Mouse (Mus musculus): Measurements from ENCODE around the gene Rbks. TPM values are rescaled to one million over a fixed set of nuclear protein-coding genes. Genes with fewer than 3 reads are reported as not detected.

Gene Rbks
- polyA plus RNA-seq, 1 experiment from 2014 or later = 2.7 TPM

- WGBS = 94% methylated on average over 2 of the region's 2 CpGs
- no peak for ATAC-seq
Observed at GRCm38 (mm10) chr5:31650518-31651288, 46.7 kb downstream of the Rbks start.

DNA sequence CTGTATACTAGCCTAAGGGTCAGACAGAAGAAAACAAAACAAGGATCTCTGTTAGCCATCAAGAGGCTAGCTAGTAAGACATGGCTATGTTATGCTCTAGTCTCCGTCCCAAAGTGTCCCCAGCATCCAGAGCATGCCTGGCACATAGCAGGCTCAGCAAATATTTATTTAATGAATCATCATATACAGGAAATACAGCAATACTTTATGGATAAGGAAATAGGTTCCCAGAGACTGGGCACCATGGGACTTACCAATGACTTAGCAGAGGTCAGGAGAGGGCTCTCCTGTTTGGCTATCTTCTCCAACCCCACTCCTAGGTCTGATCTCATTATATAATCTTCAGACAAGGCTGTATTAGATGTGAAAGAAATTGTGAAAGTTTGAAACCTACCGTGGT, 50.1 kb downstream of the Rbks start:
- 95% methylated on average over 2 of the region's 2 CpGs for WGBS
- ATAC-seq = no peak
- H3K9ac ChIP-seq (replicated peaks; ENCODE audit: low read depth, low read length) = no peak overlapping the region
- H3K4me3 ChIP-seq (replicated peaks; ENCODE audit: low read length) = no peak overlapping the region
- H3K27me3 ChIP-seq (replicated peaks; ENCODE audit: control insufficient read depth, insufficient read depth, low read length) = no peaks in the 10 kb centered on the region
- H3K4me2 ChIP-seq (ENCODE audit: low read length) = no peak overlapping the region
- H3K27ac ChIP-seq (ENCODE audit: low read length) = no peak overlapping the region
- H3K36me3 ChIP-seq (ENCODE audit: control insufficient read depth, insufficient read depth) = no peaks in the 10 kb centered on the region
- H3K9me3 ChIP-seq (ENCODE audit: control insufficient read depth, low read length) = no peaks in the 10 kb centered on the region
- H3K4me1 ChIP-seq (replicated peaks; ENCODE audit: control insufficient read depth, insufficient read depth, low read length) = no peaks in the 10 kb centered on the region

More at GRCm38 (mm10) chr5:31650518-31651288, 46.7 kb downstream of the Rbks start:
- Histone ChIP-seq H3K27ac (ENCODE audit: low read length) (no peak overlapping the region), H3K27me3 (replicated peaks; ENCODE audit: control insufficient read depth, insufficient read depth, low read length) (no peaks in the 10 kb centered on the region), H3K9ac (replicated peaks; ENCODE audit: low read depth, low read length) (no peak overlapping the region), H3K4me2 (ENCODE audit: low read length) (no peak overlapping the region), H3K9me3 (ENCODE audit: control insufficient read depth, low read length) (no peaks in the 10 kb centered on the region), H3K4me1 (replicated peaks; ENCODE audit: control insufficient read depth, insufficient read depth, low read length) (no peaks in the 10 kb centered on the region), H3K4me3 (replicated peaks; ENCODE audit: low read length) (no peak overlapping the region), H3K36me3 (ENCODE audit: control insufficient read depth, insufficient read depth) (no peaks in the 10 kb centered on the region)

DNA sequence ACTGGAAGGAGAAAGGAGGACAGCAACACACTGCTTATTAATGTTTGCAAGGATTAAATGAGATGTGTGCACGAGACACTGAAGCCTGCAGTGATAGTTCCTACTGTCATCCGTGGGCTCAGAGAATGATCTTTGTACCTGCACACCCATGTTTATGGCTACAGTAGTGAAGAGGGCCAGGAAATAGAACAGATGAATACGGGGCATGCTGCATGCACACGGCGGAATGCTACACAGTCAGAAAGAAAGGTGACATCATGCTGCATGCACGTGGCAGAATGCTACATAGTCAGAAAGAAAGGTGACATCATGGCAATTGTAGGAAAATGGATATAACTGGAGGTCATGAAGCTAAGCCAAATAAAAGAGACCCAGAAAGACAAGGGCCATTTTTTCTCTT, 50.9 kb downstream of the Rbks start:
- ATAC-seq = no peak
- H3K9ac ChIP-seq (replicated peaks; ENCODE audit: low read depth, low read length) = no peak overlapping the region
- no peaks in the 10 kb centered on the region for H3K4me1 ChIP-seq (replicated peaks; ENCODE audit: control insufficient read depth, insufficient read depth, low read length)
- no peak overlapping the region for H3K27ac ChIP-seq (ENCODE audit: low read length)
- 85% methylated on average over 6 of the region's 6 CpGs for WGBS
- H3K4me2 ChIP-seq (ENCODE audit: low read length) = no peak overlapping the region
- H3K27me3 ChIP-seq (replicated peaks; ENCODE audit: control insufficient read depth, insufficient read depth, low read length) = no peaks in the 10 kb centered on the region
- H3K36me3 ChIP-seq (ENCODE audit: control insufficient read depth, insufficient read depth) = no peaks in the 10 kb centered on the region
- no peaks in the 10 kb centered on the region for H3K9me3 ChIP-seq (ENCODE audit: control insufficient read depth, low read length)
- H3K4me3 ChIP-seq (replicated peaks; ENCODE audit: low read length) = no peak overlapping the region

DNA sequence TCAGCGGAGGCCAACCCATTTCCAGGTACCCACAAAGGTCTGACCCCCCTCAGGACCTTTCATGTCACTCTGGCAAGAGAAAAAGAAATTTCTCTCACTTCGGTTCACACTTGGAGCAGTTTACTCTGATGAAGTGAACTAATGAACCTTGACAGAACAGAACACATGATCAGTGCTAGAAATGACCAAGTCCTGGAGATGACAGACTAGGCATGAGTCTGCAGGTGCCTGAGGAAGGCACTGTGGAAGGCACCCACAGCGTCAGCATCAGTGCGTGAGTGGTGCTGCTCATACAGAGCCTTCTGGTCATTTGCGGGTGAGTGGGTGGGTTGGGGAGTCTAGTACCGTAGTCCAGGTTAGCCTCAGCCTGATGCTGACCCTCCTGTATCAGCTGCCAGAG, 51.6 kb downstream of the Rbks start:
- Histone ChIP-seq H3K9me3 (ENCODE audit: control insufficient read depth, low read length) (no peaks in the 10 kb centered on the region), H3K27ac (ENCODE audit: low read length) (no peak overlapping the region), H3K27me3 (replicated peaks; ENCODE audit: control insufficient read depth, insufficient read depth, low read length) (no peaks in the 10 kb centered on the region), H3K4me3 (replicated peaks; ENCODE audit: low read length) (no peak overlapping the region), H3K9ac (replicated peaks; ENCODE audit: low read depth, low read length) (no peak overlapping the region), H3K4me2 (ENCODE audit: low read length) (no peak overlapping the region), H3K36me3 (ENCODE audit: control insufficient read depth, insufficient read depth) (no peaks in the 10 kb centered on the region), H3K4me1 (replicated peaks; ENCODE audit: control insufficient read depth, insufficient read depth, low read length) (no peaks in the 10 kb centered on the region)
- ATAC-seq = no peak
- WGBS = 88% methylated on average over 6 of the region's 6 CpGs

DNA sequence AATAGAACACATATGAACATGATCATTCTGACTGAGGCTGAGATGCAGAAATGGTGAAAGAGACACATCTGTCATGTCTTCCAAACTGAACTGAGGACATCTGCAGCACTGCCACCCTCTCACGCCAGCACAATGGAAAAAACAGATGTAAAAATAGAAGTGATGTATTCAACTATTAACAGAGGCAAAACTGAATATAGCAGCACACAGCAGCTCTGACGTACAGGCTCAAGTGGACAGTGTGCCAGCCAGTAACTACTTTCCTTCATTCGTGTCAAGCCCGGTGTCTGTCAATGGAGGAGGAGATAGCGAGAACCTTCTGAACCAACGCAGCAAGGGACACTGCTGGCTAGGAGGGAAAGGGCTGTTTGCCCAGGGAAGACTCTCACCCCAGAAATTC, 52.6 kb downstream of the Rbks start:
- Histone ChIP-seq H3K9me3 (ENCODE audit: control insufficient read depth, low read length) (no peaks in the 10 kb centered on the region), H3K4me2 (ENCODE audit: low read length) (no peak overlapping the region), H3K36me3 (ENCODE audit: control insufficient read depth, insufficient read depth) (no peaks in the 10 kb centered on the region), H3K27ac (ENCODE audit: low read length) (no peak overlapping the region), H3K4me1 (replicated peaks; ENCODE audit: control insufficient read depth, insufficient read depth, low read length) (no peaks in the 10 kb centered on the region), H3K4me3 (replicated peaks; ENCODE audit: low read length) (no peak overlapping the region), H3K9ac (replicated peaks; ENCODE audit: low read depth, low read length) (no peak overlapping the region), H3K27me3 (replicated peaks; ENCODE audit: control insufficient read depth, insufficient read depth, low read length) (no peaks in the 10 kb centered on the region)
- WGBS = 87% methylated on average over 6 of the region's 6 CpGs
- ATAC-seq = no peak

DNA sequence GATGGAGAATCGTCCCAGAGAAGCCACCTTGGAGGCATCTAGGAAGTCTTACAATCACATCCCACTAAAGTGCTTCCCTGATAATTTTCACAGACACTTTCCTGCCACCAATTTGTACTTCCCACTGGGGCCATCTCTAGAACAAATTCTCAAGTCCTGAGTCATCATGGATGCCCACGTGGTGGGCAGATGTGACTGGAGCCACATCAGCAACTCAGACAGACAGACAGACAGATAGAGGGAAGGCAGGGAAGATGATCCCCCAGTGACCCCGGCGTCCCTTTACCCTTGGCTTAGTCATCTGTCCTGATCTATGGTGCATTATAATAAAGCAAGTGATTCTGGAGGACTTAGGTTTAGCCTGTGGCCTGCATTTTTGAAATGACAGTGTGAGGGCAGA, 53.2 kb downstream of the Rbks start:
- Histone ChIP-seq H3K27me3 (replicated peaks; ENCODE audit: control insufficient read depth, insufficient read depth, low read length) (no peaks in the 10 kb centered on the region), H3K4me1 (replicated peaks; ENCODE audit: control insufficient read depth, insufficient read depth, low read length) (no peaks in the 10 kb centered on the region), H3K4me2 (ENCODE audit: low read length) (no peak overlapping the region), H3K36me3 (ENCODE audit: control insufficient read depth, insufficient read depth) (no peaks in the 10 kb centered on the region), H3K9me3 (ENCODE audit: control insufficient read depth, low read length) (no peaks in the 10 kb centered on the region), H3K27ac (ENCODE audit: low read length) (no peak overlapping the region), H3K9ac (replicated peaks; ENCODE audit: low read depth, low read length) (no peak overlapping the region), H3K4me3 (replicated peaks; ENCODE audit: low read length) (no peak overlapping the region)
- no peak for ATAC-seq
- WGBS = 91% methylated on average over 4 of the region's 4 CpGs

GRCm38 (mm10) chr5:31642300-31642699, 55.1 kb downstream of the Rbks start:
- Histone ChIP-seq H3K4me2 (ENCODE audit: low read length) (no peak overlapping the region), H3K27ac (ENCODE audit: low read length) (no peak overlapping the region), H3K27me3 (replicated peaks; ENCODE audit: control insufficient read depth, insufficient read depth, low read length) (no peaks in the 10 kb centered on the region), H3K9me3 (ENCODE audit: control insufficient read depth, low read length) (no peaks in the 10 kb centered on the region), H3K4me3 (replicated peaks; ENCODE audit: low read length) (no peak overlapping the region), H3K4me1 (replicated peaks; ENCODE audit: control insufficient read depth, insufficient read depth, low read length) (no peaks in the 10 kb centered on the region), H3K36me3 (ENCODE audit: control insufficient read depth, insufficient read depth) (no peaks in the 10 kb centered on the region), H3K9ac (replicated peaks; ENCODE audit: low read depth, low read length) (no peak overlapping the region)
- 91% methylated on average over 3 of the region's 3 CpGs for WGBS
- ATAC-seq = no peak

GRCm38 (mm10) chr5:31640542-31640941, 56.9 kb downstream of the Rbks start:
- Histone ChIP-seq H3K27me3 (replicated peaks; ENCODE audit: control insufficient read depth, insufficient read depth, low read length) (no peaks in the 10 kb centered on the region), H3K4me2 (ENCODE audit: low read length) (no peak overlapping the region), H3K27ac (ENCODE audit: low read length) (no peak overlapping the region), H3K4me1 (replicated peaks; ENCODE audit: control insufficient read depth, insufficient read depth, low read length) (no peaks in the 10 kb centered on the region), H3K4me3 (replicated peaks; ENCODE audit: low read length) (no peak overlapping the region), H3K9me3 (ENCODE audit: control insufficient read depth, low read length) (no peaks in the 10 kb centered on the region), H3K9ac (replicated peaks; ENCODE audit: low read depth, low read length) (no peak overlapping the region), H3K36me3 (ENCODE audit: control insufficient read depth, insufficient read depth) (no peaks in the 10 kb centered on the region)
- no peak for ATAC-seq
- WGBS = 91% methylated on average over 2 of the region's 2 CpGs

GRCm38 (mm10) chr5:31636636-31637253, 60.7 kb downstream of the Rbks start:
- Histone ChIP-seq H3K36me3 (ENCODE audit: control insufficient read depth, insufficient read depth) (no peaks in the 10 kb centered on the region), H3K4me3 (replicated peaks; ENCODE audit: low read length) (no peak overlapping the region), H3K4me1 (replicated peaks; ENCODE audit: control insufficient read depth, insufficient read depth, low read length) (no peaks in the 10 kb centered on the region), H3K9ac (replicated peaks; ENCODE audit: low read depth, low read length) (no peak overlapping the region), H3K27me3 (replicated peaks; ENCODE audit: control insufficient read depth, insufficient read depth, low read length) (no peaks in the 10 kb centered on the region), H3K27ac (ENCODE audit: low read length) (no peak overlapping the region), H3K9me3 (ENCODE audit: control insufficient read depth, low read length) (no peaks in the 10 kb centered on the region), H3K4me2 (ENCODE audit: low read length) (no peak overlapping the region)
- ATAC-seq = no peak
- WGBS = 26% methylated on average over 9 of the region's 9 CpGs

Measured in forebrain, embryonic 16.5 days (tissue).